Mouse (Mus musculus) effector memory CD4-positive, alpha-beta T cell, adult 5 months (primary cell): ENCODE measurements around the gene Phgr1. TPM values are rescaled to one million over a fixed set of nuclear protein-coding genes. Genes with fewer than 3 reads are reported as not detected.

ENCODE experiments used
- polyA plus RNA-seq: library from polyadenylated mRNA; unstranded; fragments of 100-300 nt; shearing (Covaris generic); gene quantifications from one replicate; pipeline ENCODE4 v1.2.1, GENCODE M21; 2017

Gene Phgr1
- not detected for polyA plus RNA-seq

GRCm38 (mm10) chr2:118772158-118772874 lies at the start of gene Phgr1:
Phgr1 (plus strand) TSS chr2:118772769.

DNA sequence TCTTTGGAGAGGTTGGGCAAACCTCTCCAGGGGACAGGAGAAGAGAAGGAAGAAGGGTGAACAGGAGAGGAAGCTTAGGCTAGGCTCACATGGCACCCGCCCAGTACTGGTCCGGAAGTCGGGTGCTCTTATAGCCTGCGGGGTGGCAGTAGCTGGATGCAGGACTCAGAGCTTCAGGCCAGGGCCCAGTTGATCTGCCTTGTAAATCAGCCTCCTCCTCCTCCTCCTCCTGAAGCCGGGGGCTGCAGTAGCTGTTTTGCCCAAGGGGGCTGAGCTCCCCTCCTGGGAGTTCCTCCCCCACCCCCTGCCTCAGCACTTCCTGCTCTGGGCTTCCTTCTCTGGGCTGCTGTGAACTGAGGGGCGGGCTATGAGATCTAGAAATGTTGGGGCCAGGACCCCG lies 44.2 kb upstream of the Phgr1 start, which contains the start of gene Plcb2:
Plcb2 (minus strand) TSS at position 102 of the 400 bp plus-strand sequence.

GRCm38 (mm10) chr2:118745232-118745884 lies 27.2 kb upstream of the Phgr1 start, which contains the start of gene Inafm2:
Inafm2 (plus strand) TSS chr2:118745758.

DNA sequence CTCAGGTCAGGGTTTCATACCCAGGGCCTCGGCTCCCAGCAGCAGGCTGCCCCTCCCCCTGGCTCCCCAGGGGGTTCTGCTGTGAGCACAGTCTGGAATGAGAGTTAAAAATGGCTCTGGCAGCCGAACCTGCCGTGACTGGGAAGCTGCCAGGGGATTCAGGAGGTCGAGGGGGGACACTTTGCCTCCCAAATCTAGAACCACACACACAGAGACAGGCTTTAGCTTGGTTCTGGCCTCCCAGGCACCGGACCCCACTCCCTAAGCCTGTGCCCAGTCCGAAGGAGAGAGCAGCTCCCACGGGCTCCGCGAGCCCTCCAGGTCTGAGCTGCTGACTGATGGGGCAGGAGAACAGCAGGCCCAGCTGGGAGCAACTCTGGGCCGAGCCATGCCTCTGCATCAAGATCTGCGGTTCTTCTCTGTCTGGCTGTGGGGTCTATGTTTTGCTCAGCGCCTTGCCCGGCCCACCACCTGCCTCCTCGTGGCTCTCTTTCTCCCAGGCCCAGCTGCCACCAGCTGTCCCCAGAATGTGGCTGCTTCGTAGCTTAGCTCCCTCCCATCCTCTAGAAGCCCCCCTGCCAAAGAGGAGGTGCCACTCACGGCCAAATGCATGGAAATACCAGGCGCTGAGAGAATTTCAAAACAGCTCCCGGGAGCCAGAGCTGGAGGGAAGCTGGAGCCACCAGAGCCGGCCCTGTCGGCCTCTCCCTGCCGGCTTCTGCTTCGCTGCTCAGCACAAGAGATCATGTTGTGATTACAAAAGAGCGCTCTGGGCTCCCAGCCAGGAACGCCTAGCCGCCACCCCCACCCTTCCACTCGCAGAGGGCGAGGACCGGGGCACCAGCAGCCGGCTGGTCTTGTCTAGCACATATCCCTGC lies 10.4 kb upstream of the Phgr1 start, which contains the start of gene Ccdc9b:
Ccdc9b (minus strand) TSS at position 756 of the 878 bp plus-strand sequence.

GRCm38 (mm10) chr2:118779504-118780480 lies 7.2 kb downstream of the Phgr1 start, which contains the start of gene Disp2:
Disp2 (plus strand) TSS chr2:118779719.

GRCm38 (mm10) chr2:118813981-118814836 lies 41.6 kb downstream of the Phgr1 start, which contains the start of gene Knstrn:
Knstrn (plus strand) TSS chr2:118814003.

Other genes starting within 250 kb of the Phgr1 start
- 9.0 TPM for gene Bmf, start 223.1 kb upstream of the Phgr1 start, polyA plus RNA-seq
- 3.3 TPM for gene Bub1b, start 174.6 kb upstream of the Phgr1 start, polyA plus RNA-seq
- 2.2 TPM for gene Pak6, start 109.5 kb upstream of the Phgr1 start, polyA plus RNA-seq
- gene Ankrd63, start 68.8 kb upstream of the Phgr1 start, polyA plus RNA-seq = not detected
- 15.4 TPM for gene Plcb2, start 44.3 kb upstream of the Phgr1 start, polyA plus RNA-seq
- gene Inafm2, start 27.0 kb upstream of the Phgr1 start, polyA plus RNA-seq = 17.7 TPM
- not detected for gene Ccdc9b, start 10.1 kb upstream of the Phgr1 start, polyA plus RNA-seq
- gene Disp2, start 7.0 kb downstream of the Phgr1 start, polyA plus RNA-seq = not detected
- 5.5 TPM for gene Knstrn, start 41.2 kb downstream of the Phgr1 start, polyA plus RNA-seq
- gene Ivd, start 89.2 kb downstream of the Phgr1 start, polyA plus RNA-seq = 79.5 TPM
- 23.6 TPM for gene Bahd1, start 127.6 kb downstream of the Phgr1 start, polyA plus RNA-seq
- gene Chst14, start 153.7 kb downstream of the Phgr1 start, polyA plus RNA-seq = 0.47 TPM